Mouse (Mus musculus) liver, postnatal 0 days (tissue): ENCODE measurements around the gene Soga1. TPM values are rescaled to one million over a fixed set of nuclear protein-coding genes. Genes with fewer than 3 reads are reported as not detected.

Source experiments
- ATAC-seq: fragments of 200-750 bp; cut with Nextera tagmentation; 2 replicates; pipeline ENCODE4 v1.8.0; 2017; ENCODE audit warnings: mild to moderate bottlenecking, moderate library complexity
- DNase-seq: peaks from one replicate; pipeline ENCODE4 v3.0.0-alpha.2; 2016
- H3K27ac ChIP-seq: fragments of 300-500 bp; sonication (generic); 2 replicates; pipeline ENCODE4 v1.5.1; 2014; ENCODE audit warnings: antibody characterized with exemption, moderate library complexity, mild to moderate bottlenecking, low read depth
- H3K27me3 ChIP-seq: fragments of 300-500 bp; sonication (generic); 2 replicates; pipeline ENCODE4 v1.6.1; 2014; ENCODE audit warnings: low read length, control low read depth, mixed read lengths; ENCODE audit not compliant: insufficient read depth
- H3K36me3 ChIP-seq: fragments of 300-500 bp; sonication (generic); replicated peaks from 2 replicates; pipeline ENCODE4 v1.6.1; 2014; ENCODE audit warnings: mild to moderate bottlenecking, control low read depth, low read length, moderate library complexity, mixed read lengths; ENCODE audit not compliant: insufficient read depth
- H3K4me1 ChIP-seq: fragments of 300-500 bp; sonication (generic); 2 replicates; pipeline ENCODE4 v1.6.1; 2014; ENCODE audit warnings: antibody characterized with exemption, mild to moderate bottlenecking, control low read depth; ENCODE audit not compliant: insufficient read depth
- H3K4me2 ChIP-seq: fragments of 300-500 bp; sonication (generic); 2 replicates; pipeline ENCODE4 v1.6.1; 2014; ENCODE audit warnings: low read depth, mild to moderate bottlenecking, low read length, moderate library complexity, mixed read lengths
- H3K4me3 ChIP-seq: fragments of 300-500 bp; sonication (generic); 2 replicates; pipeline ENCODE4 v1.5.1; 2014; ENCODE audit warnings: low read depth, low read length
- H3K9ac ChIP-seq: fragments of 300-500 bp; sonication (generic); replicated peaks from 2 replicates; pipeline ENCODE4 v1.6.1; 2014; ENCODE audit warnings: mild to moderate bottlenecking, moderate library complexity
- H3K9me3 ChIP-seq: fragments of 300-500 bp; sonication (generic); 2 replicates; pipeline ENCODE4 v1.6.1; 2016; ENCODE audit warnings: mild to moderate bottlenecking, control low read depth, low read length, mixed read lengths
- CTCF ChIP-seq: sonication (generic); IDR thresholded peaks from 2 replicates; pipeline ENCODE4 v1.5.1; 2016; ENCODE audit warnings: antibody characterized with exemption, low read depth
- EP300 ChIP-seq: IDR thresholded peaks from 2 replicates; pipeline ENCODE4 v1.6.1; 2016; ENCODE audit warnings: antibody characterized with exemption, low read depth, mild to moderate bottlenecking
- WGBS: fragments of 180-500 bp; shearing (Covaris S2); extraction: QIAGEN DNeasy Blood & Tissue Kit; methylation state at CpG from one replicate; pipeline ENCODE4 v1.1.7; 2014; ENCODE audit not compliant: insufficient replicate concordance; 5-methylcytosine and 5-hydroxymethylcytosine counted together
- polyA plus RNA-seq: library from polyadenylated mRNA; unstranded; fragments of >200 nt; fragmentation: Nextera tagmentation; extraction: Ambion mirVana; gene quantifications from 2 replicates; pipeline ENCODE4 v1.2.1, GENCODE M21; 2015

Gene Soga1
- polyA plus RNA-seq, 1 experiment from 2014 or later = 1.0 TPM

DNA sequence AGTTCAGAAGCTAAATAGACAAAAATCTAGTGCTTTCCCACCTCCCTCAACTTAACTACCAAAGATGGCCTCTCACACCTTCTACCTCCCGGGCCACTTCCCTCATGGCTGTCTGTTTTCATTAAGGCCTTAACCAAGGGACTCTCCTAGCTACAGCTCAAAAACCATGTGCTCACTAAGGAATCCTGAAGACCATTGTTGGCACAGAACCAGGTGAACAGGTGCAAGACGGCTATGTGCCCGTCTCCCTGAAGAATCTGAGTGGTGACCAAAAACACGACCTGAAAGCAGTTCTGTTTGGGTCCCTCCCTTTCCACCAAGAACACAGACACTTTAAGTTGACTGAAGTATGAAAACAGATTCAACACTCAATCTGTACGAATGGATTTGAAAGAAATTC lies 80.8 kb downstream of the Soga1 start:
- H3K4me1 ChIP-seq = no peaks in the 10 kb centered on the region
- TF ChIP-seq EP300 = no peak
- no peak for TF ChIP-seq CTCF
- no peak overlapping the region for H3K9ac ChIP-seq
- no peaks in the 10 kb centered on the region for H3K27me3 ChIP-seq
- H3K36me3 ChIP-seq = peaks cover 76% of the 10 kb centered on the region
- no peaks in the 10 kb centered on the region for H3K9me3 ChIP-seq
- H3K4me2 ChIP-seq = no peak overlapping the region
- no peak overlapping the region for H3K27ac ChIP-seq
- WGBS = 92% methylated on average over 5 of the region's 5 CpGs
- ATAC-seq = no peak
- DNase-seq = no peak
- no peak overlapping the region for H3K4me3 ChIP-seq

DNA sequence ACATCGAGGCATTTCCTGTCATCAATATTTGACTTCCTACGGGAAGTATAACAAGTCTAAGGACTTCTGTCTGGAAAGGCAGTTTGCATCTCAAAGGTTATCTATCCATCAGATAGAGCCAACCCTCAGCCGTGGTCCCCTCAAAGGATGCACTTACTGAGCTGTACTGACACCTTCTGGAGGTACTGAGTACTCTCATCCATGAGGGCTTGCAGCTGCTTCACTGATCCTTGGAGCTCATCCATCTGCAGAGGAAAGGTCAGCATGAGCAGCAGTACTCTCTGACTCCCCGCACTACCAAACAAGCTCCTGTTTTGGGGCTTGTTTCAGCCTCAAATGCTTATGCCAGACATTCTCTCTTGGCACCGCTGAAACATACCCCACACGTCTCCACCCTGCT lies 82.5 kb downstream of the Soga1 start:
- H3K27ac ChIP-seq = no peak overlapping the region
- peaks cover 70% of the 10 kb centered on the region for H3K36me3 ChIP-seq
- H3K4me1 ChIP-seq = no peaks in the 10 kb centered on the region
- H3K4me2 ChIP-seq = no peak overlapping the region
- no peak overlapping the region for H3K9ac ChIP-seq
- WGBS = 62% methylated on average over 6 of the region's 6 CpGs
- no peak for DNase-seq
- TF ChIP-seq EP300 (no peak), CTCF (peak; percentile 76)
- no peak for ATAC-seq
- no peak overlapping the region for H3K4me3 ChIP-seq
- no peaks in the 10 kb centered on the region for H3K9me3 ChIP-seq
- no peaks in the 10 kb centered on the region for H3K27me3 ChIP-seq

- H3K9me3 ChIP-seq = no peaks in the 10 kb centered on the region
- H3K4me3 ChIP-seq = peak within 1 kb of the TSS; percentile 82
- peak within 1 kb of the TSS; percentile 92 for H3K4me2 ChIP-seq
- TF ChIP-seq EP300 (no peak), CTCF (peak; percentile 66)
- peaks cover 3% of the 10 kb centered on the region for H3K4me1 ChIP-seq
- ATAC-seq (peak; percentile 97), DNase-seq (peak; percentile 97)
- peak within 1 kb of the TSS; percentile 70 for H3K27ac ChIP-seq
- peak within 1 kb of the TSS; percentile 88 for H3K9ac ChIP-seq
- under 1% methylated on average over 46 of the region's 66 CpGs for WGBS
- H3K27me3 ChIP-seq = no peaks in the 10 kb centered on the region
- H3K36me3 ChIP-seq = peaks cover 24% of the 10 kb centered on the region
Observed at GRCm38 (mm10) chr2:156991470-156992319, 87.4 kb downstream of the Soga1 start, which contains the start of gene Ndrg3. Gene Ndrg3, minus strand, starts transcription at chr2:156992056.

- Histone ChIP-seq H3K27me3 (no peaks in the 10 kb centered on the region), H3K4me2 (peak overlapping the region; percentile 92), H3K9ac (peak overlapping the region; percentile 88), H3K27ac (peak overlapping the region; percentile 70), H3K4me3 (peak overlapping the region; percentile 82), H3K36me3 (peaks cover 16% of the 10 kb centered on the region), H3K4me1 (peaks cover 3% of the 10 kb centered on the region), H3K9me3 (no peaks in the 10 kb centered on the region)
- WGBS = 10% methylated on average over 16 of the region's 16 CpGs
- TF ChIP-seq EP300 = no peak
- TF ChIP-seq CTCF = no peak
- ATAC-seq (no peak), DNase-seq (peak; percentile 24)
Observed at GRCm38 (mm10) chr2:156990727-156991431, 88.2 kb downstream of the Soga1 start.

DNA sequence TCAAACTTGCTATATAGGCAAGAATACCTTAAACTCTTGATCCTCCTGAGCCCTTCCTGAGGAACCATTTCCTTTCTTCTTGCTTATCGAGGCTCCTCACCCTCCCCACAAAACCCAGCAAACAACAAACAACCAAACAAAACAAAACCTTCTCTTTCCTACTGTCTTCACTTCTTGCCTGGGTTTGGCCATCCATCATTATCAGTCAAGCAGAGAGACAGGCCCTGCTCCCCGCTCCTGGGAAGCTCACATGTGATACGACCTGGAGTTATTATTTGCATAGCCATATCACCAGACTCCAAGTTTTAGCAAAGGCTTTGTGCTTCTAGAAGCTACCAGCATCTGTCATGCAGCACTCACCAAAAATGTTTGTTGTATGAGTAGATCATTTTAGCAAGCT lies 91.7 kb downstream of the Soga1 start:
- H3K9ac ChIP-seq = no peak overlapping the region
- H3K4me2 ChIP-seq = no peak overlapping the region

GRCm38 (mm10) chr2:156982864-156983263 lies 96.2 kb downstream of the Soga1 start:
- TF ChIP-seq CTCF = no peak
- 0 out of 2 replicates have a peak, but pooled peaks have one; percentile 29 for TF ChIP-seq EP300
- WGBS = 48% methylated on average over 2 of the region's 2 CpGs
- Histone ChIP-seq H3K4me3 (no peak overlapping the region), H3K4me2 (peak overlapping the region; percentile 50), H3K27ac (peak overlapping the region; percentile 69), H3K27me3 (no peaks in the 10 kb centered on the region), H3K4me1 (peaks cover 14% of the 10 kb centered on the region), H3K9me3 (no peaks in the 10 kb centered on the region), H3K36me3 (no peaks in the 10 kb centered on the region), H3K9ac (no peak overlapping the region)
- peak; percentile 93 for ATAC-seq
- peak; percentile 39 for DNase-seq

More for the DNA sequence above, 91.7 kb downstream of the Soga1 start:
- Histone ChIP-seq H3K27me3 (no peaks in the 10 kb centered on the region), H3K27ac (no peak overlapping the region), H3K36me3 (no peaks in the 10 kb centered on the region), H3K9me3 (no peaks in the 10 kb centered on the region), H3K4me1 (peaks cover 11% of the 10 kb centered on the region), H3K4me3 (no peak overlapping the region)
- DNase-seq = no peak
- no peak for TF ChIP-seq EP300
- TF ChIP-seq CTCF = no peak
- no peak for ATAC-seq
- WGBS = 66% methylated on average over 3 of the region's 3 CpGs
